Mouse (Mus musculus): ENCODE results near the gene Pink1.

GRCm38 (mm10) chr4:138288691-138289090 is 37.4 kb downstream of the Pink1 start:
- TF ChIP-seq POLR2A (IDR thresholded peaks at IDR 0.05; ENCODE audit: borderline replicate concordance, extremely low read depth, low read depth, low read length) (no peak), CTCF (IDR thresholded peaks at IDR 0.05; ENCODE audit: insufficient read depth, low read length) (no peak)

Data from lung, adult 2 months (tissue).